Mouse (Mus musculus): ENCODE results near the gene Ank3.

DNA sequence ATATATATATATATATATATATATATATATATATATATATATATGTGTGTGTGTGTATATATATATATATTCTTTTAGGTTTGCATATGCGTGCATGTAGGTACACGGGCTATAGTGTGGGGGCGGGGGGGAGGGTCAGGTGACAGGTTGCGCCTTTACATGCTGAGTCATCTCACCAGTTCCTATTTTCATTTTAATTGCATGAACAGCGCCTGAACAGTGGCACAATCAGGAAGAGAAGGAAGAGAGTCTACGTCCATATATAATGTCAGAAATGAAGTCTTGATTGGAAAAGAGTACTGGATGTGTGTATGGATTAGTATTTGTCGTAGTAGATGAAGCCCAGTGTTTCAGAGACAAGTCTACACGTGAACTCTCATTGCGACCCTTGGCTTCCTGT, 459.4 kb downstream of the Ank3 start:
- no peak for TF ChIP-seq POLR2A (IDR thresholded peaks at IDR 0.05; ENCODE audit: borderline replicate concordance, control insufficient read depth, low read depth, low read length)
- TF ChIP-seq CTCF (IDR thresholded peaks at IDR 0.05; ENCODE audit: control insufficient read depth, insufficient read depth, low read length) = no peak
